Mouse (Mus musculus): ENCODE data around the gene Herc2. TPM values are rescaled to one million over a fixed set of nuclear protein-coding genes. Genes with fewer than 3 reads are reported as not detected.

Herc2 gene
- polyA plus RNA-seq, 1 experiment from 2014 or later: 21.0 TPM

DNA sequence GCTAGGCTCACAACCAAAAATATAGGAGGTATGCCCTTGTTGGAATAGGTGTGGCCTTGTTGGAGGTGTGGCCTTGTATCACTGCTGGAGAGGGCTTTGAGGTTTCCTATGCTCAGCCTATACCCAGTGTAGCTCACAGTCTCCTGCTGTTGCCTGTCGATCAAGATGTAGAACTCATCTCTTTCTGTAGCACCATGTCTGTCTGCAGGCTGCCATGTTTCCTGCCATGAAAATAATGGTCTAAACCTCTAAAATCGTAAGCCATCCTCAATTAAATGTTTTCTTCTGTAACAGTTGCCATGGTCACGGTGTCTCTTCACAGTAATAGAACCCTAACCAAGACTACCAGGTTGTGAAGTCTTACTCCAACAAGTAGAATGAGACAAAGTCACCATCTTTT is 26.4 kb upstream of the Herc2 start:
- H3K4me1 ChIP-seq: peaks cover 8% of the 10 kb centered on the region
- no peak overlapping the region for H3K27ac ChIP-seq (replicated peaks)
- 87% methylated on average over 3 of the region's 3 CpGs for WGBS
- no peaks in the 10 kb centered on the region for H3K9me3 ChIP-seq
- H3K36me3 ChIP-seq (replicated peaks): no peaks in the 10 kb centered on the region
- DNase-seq (ENCODE audit: low spot score): no peak
- H3K27me3 ChIP-seq (replicated peaks; ENCODE audit: low read depth, poor library complexity, severe bottlenecking): no peaks in the 10 kb centered on the region
- no peak overlapping the region for H3K4me3 ChIP-seq

DNA sequence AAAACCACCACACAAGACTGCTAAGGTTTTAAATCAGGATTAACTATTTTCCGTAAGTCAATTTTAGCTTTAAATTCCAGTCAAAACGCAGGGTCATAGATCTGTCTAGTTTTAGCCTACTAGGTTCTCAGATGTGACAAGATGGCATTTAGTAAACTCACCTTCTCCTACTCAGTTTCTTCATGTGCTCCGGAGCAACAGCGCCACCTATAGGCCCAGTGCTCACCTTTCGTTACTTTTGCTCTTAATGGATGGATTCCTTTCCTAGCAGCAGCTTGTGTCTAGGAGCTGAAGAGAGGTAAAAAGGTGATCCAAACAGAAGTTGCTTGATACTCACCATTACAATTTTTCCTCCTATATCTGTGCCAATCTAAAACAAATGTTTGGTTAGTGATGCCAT is 7.6 kb upstream of the Herc2 start:
- H3K27me3 ChIP-seq (replicated peaks; ENCODE audit: low read depth, poor library complexity, severe bottlenecking): no peaks in the 10 kb centered on the region
- H3K36me3 ChIP-seq (replicated peaks): no peaks in the 10 kb centered on the region
- 14% methylated on average over 5 of the region's 5 CpGs for WGBS
- no peak overlapping the region for H3K27ac ChIP-seq (replicated peaks)
- H3K4me3 ChIP-seq: no peak overlapping the region
- H3K9me3 ChIP-seq: no peaks in the 10 kb centered on the region
- peak; percentile 74 for DNase-seq (ENCODE audit: low spot score)
- no peaks in the 10 kb centered on the region for H3K4me1 ChIP-seq

DNA sequence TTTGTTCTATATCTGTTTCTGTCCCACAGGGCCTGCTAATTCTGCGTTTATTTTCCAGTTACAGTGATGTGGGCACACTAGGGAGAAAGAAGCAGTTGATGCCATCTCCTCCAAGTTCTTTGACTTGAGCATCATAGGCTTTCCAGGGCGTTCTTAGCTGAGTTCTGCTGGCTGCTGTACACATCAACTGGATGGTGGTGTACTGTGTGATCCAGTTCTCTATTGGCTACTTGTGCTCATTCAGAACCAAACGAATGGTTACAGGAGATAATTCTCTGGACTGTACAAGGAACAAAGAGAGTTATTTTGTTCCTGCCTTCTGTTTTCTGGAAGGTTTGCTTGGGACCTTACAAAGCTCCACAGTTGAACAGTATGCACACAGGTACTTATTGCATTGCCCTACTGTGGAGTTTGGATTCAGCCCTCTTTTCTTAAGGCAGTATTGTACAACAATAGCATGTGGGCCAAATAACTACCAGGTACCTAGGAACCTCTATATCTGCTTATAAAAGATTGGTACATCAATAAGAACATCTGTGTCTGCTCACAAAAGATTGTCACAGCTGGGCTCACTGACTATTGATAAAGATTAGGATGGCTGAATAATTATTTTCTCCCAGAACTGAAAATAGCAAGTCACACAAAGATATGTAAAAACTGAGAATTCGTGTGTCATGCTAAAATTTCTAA is 6.3 kb upstream of the Herc2 start:
- Histone ChIP-seq H3K27ac (replicated peaks) (no peak overlapping the region), H3K4me1 (no peaks in the 10 kb centered on the region), H3K4me3 (no peak overlapping the region), H3K27me3 (replicated peaks; ENCODE audit: low read depth, poor library complexity, severe bottlenecking) (no peaks in the 10 kb centered on the region), H3K36me3 (replicated peaks) (no peaks in the 10 kb centered on the region), H3K9me3 (no peaks in the 10 kb centered on the region)
- no peak for DNase-seq (ENCODE audit: low spot score)
- 72% methylated on average over 4 of the region's 4 CpGs for WGBS

DNA sequence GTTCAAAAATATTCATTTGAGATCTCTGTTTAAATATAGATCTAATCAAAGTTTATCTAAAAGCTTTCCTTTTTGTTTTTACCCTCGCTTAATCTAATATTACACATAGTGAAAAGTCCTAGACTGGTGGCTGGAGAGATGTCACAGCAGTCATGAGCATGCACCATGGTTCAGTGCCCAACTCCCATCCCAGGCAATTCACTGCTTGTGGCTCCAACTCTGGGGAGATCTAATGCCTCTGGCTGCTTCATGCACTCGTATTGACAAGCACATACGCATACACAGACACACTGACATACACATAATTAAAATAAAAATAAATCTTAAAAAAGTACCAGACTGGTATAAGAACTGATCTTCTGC is 5.7 kb upstream of the Herc2 start:
- H3K27ac ChIP-seq (replicated peaks): no peak overlapping the region
- 88% methylated on average over 3 of the region's 3 CpGs for WGBS

DNA sequence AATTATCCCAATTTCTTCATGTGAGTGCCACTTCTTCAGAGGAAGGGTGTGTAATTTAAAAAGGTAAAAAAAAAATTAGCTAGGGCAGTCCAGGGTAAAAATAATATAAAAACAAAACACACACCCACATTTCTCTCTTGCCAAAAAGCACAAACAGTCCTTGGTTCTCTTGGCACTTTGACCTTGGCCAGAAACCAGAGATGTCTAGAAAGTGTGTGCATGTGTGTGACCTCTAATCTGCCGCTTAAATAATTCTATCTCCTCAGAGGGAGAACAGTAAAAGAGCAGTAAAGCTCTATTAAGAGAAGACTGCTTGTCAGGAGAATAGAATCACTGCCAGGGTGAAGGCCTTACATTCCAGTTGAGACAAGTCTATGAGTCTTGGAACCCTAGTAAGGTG is 2.8 kb upstream of the Herc2 start:
- Histone ChIP-seq H3K4me3 (no peak overlapping the region), H3K9me3 (no peaks in the 10 kb centered on the region), H3K27ac (replicated peaks) (no peak overlapping the region), H3K4me1 (peaks cover 17% of the 10 kb centered on the region), H3K27me3 (replicated peaks; ENCODE audit: low read depth, poor library complexity, severe bottlenecking) (no peaks in the 10 kb centered on the region), H3K36me3 (replicated peaks) (no peaks in the 10 kb centered on the region; the same call in 1 of the 2 replicates)
- 90% methylated on average over 1 of the region's 1 CpGs for WGBS
- DNase-seq (ENCODE audit: low spot score): no peak

More for the DNA sequence above, 5.7 kb upstream of the Herc2 start:
- Histone ChIP-seq H3K4me1 (peaks cover 3% of the 10 kb centered on the region), H3K27me3 (replicated peaks; ENCODE audit: low read depth, poor library complexity, severe bottlenecking) (no peaks in the 10 kb centered on the region), H3K36me3 (replicated peaks) (no peaks in the 10 kb centered on the region), H3K9me3 (no peaks in the 10 kb centered on the region), H3K4me3 (no peak overlapping the region)
- DNase-seq (ENCODE audit: low spot score): no peak

DNA sequence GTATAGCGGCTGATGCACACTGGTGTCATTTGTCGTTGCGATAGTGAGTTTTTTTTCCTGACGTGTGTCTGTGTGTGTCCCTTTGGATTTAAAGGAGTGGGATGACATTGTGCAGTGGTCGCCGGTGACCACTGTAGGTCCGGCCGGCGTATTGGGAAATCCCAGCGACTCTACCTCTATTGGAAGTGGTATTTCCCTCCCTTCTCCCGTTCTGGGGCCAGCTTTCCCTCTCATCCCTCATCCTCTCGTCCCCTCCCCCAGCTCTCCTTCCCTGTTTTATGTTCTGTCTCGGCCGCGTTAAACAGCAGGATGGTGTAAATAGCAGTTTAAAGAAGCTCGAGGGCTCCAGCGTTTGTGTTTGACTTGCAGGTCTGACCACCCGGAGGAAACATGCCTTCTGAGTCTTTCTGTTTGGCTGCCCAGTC is 503 bp downstream of the Herc2 start:
- no peak for DNase-seq (ENCODE audit: low spot score)
- H3K36me3 ChIP-seq (replicated peaks): peaks cover 4% of the 10 kb centered on the region

DNA sequence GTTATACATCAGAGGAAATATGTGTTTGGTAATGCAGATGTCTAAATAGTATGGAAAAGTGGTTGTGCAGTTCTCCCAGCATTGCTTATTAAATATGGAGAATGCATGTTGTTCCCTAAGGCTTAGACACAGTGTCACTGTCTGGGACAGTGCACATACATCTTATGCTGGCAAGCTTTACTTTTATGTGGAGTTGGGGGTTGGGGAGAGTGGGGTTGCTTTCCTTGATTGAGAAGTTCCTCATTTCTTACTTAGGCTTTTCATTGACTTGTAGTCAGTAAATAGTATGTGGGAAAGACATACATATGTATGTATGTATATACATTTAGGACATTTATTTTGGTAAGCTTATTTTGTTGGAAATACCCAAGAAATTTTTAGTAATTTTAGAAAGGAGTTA is 3.0 kb downstream of the Herc2 start:
- Histone ChIP-seq H3K27me3 (replicated peaks; ENCODE audit: low read depth, poor library complexity, severe bottlenecking) (no peaks in the 10 kb centered on the region), H3K4me1 (peaks cover 17% of the 10 kb centered on the region), H3K36me3 (replicated peaks) (peaks cover 15% of the 10 kb centered on the region), H3K9me3 (no peaks in the 10 kb centered on the region), H3K4me3 (no peak overlapping the region), H3K27ac (replicated peaks) (no peak overlapping the region)
- DNase-seq (ENCODE audit: low spot score): no peak

More for the DNA sequence above, 503 bp downstream of the Herc2 start:
- H3K9me3 ChIP-seq: no peaks in the 10 kb centered on the region
- H3K27me3 ChIP-seq (replicated peaks; ENCODE audit: low read depth, poor library complexity, severe bottlenecking): no peaks in the 10 kb centered on the region
- H3K4me3 ChIP-seq: peak overlapping the region; percentile 81
- peak overlapping the region; percentile 88 for H3K27ac ChIP-seq (replicated peaks)
- 0% methylated on average over 18 of the region's 18 CpGs for WGBS
- peaks cover 17% of the 10 kb centered on the region for H3K4me1 ChIP-seq

DNA sequence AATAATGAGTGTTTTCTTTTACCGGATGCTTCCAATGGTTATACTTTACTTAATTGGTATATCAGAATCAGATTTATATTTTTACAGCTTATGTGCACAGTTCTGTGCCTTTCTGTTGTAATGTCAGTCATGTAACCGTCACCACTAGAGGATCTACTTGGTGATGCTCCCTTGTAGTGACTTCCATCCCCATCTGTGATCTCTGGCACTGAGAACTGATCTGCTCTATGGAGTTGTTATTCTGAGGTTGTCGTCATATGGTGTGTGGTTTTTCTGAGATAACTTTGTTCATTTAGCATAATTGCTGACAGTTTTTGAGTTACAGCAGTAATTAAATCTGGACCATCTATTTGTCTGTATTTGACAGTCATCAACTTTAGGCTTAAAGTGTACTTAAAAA is 5.3 kb downstream of the Herc2 start:
- Histone ChIP-seq H3K36me3 (replicated peaks) (peaks cover 18% of the 10 kb centered on the region), H3K4me3 (no peak overlapping the region), H3K27ac (replicated peaks) (no peak overlapping the region), H3K9me3 (no peaks in the 10 kb centered on the region), H3K27me3 (replicated peaks; ENCODE audit: low read depth, poor library complexity, severe bottlenecking) (no peaks in the 10 kb centered on the region), H3K4me1 (peaks cover 11% of the 10 kb centered on the region)
- no peak for DNase-seq (ENCODE audit: low spot score)
- WGBS: 92% methylated on average over 3 of the region's 3 CpGs

DNA sequence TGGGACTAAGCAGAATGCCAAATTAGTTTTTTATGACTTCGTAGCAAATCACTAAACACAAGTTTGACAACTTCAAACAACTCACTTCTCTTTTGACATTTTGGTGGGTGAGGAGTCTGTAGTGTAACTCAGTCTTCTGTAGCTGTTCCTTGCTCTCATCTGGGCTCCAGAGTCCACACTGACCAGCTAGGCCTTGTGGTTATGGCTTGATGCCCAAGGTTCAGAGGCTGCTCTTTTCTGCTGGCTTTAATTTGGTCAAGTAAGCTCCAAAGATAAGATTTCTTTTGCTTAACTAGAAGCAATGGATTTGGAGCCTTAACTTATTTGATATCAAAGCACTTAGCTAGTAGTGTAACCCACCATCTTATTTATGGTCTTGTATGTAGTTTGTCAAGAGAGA is 14.9 kb downstream of the Herc2 start:
- 92% methylated on average over 1 of the region's 1 CpGs for WGBS
- Histone ChIP-seq H3K9me3 (no peaks in the 10 kb centered on the region), H3K27me3 (replicated peaks; ENCODE audit: low read depth, poor library complexity, severe bottlenecking) (no peaks in the 10 kb centered on the region), H3K27ac (replicated peaks) (no peak overlapping the region), H3K4me1 (no peaks in the 10 kb centered on the region), H3K4me3 (no peak overlapping the region), H3K36me3 (replicated peaks) (peaks cover 25% of the 10 kb centered on the region)
- DNase-seq (ENCODE audit: low spot score): no peak

DNA sequence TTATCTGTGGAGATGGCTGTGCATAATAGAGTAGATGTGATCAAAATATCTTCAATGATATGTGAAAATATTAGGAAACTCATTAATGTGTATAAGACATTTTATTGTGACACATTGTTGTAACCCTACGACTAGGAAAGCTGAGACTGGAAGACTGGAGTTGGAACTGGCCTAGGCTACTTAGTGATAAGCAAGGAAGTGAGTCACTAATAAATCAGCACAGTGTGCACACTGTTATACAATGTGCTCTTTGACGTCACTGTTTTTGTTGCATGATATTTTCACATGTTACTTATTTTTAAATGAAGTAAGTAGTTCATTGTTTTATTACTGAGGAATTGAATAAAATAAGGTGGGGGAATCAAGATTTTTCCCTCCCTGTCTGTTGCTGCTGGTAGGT is 16.1 kb downstream of the Herc2 start:
- no peaks in the 10 kb centered on the region for H3K4me1 ChIP-seq
- peaks cover 20% of the 10 kb centered on the region for H3K36me3 ChIP-seq (replicated peaks)
- H3K27me3 ChIP-seq (replicated peaks; ENCODE audit: low read depth, poor library complexity, severe bottlenecking): no peaks in the 10 kb centered on the region
- H3K27ac ChIP-seq (replicated peaks): no peak overlapping the region
- DNase-seq (ENCODE audit: low spot score): no peak
- H3K4me3 ChIP-seq: no peak overlapping the region
- no peaks in the 10 kb centered on the region for H3K9me3 ChIP-seq
- 91% methylated on average over 2 of the region's 2 CpGs for WGBS

DNA sequence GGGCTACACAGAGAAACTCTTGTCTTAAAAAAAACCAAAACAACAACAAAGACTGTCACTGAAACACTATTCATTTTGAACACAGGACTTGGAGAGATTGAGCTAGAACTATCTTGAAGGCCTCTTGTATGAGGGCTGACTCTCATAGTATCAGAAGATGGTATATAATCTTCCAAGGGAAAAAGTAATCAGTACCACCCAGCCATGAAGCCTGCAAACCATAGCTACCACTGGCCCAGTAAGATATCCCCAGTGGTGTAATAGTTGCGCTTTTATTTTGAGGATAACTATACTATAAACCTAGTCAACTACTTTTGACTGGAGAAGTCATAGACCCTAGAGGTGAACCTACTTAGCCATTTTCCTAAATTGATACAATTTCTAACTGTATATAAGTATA is 16.6 kb downstream of the Herc2 start:
- Histone ChIP-seq H3K36me3 (replicated peaks) (peaks cover 15% of the 10 kb centered on the region), H3K4me3 (no peak overlapping the region), H3K4me1 (no peaks in the 10 kb centered on the region), H3K27ac (replicated peaks) (no peak overlapping the region), H3K27me3 (replicated peaks; ENCODE audit: low read depth, poor library complexity, severe bottlenecking) (no peaks in the 10 kb centered on the region), H3K9me3 (no peaks in the 10 kb centered on the region)
- no peak for DNase-seq (ENCODE audit: low spot score)
- WGBS: 98% methylated on average over 1 of the region's 1 CpGs

DNA sequence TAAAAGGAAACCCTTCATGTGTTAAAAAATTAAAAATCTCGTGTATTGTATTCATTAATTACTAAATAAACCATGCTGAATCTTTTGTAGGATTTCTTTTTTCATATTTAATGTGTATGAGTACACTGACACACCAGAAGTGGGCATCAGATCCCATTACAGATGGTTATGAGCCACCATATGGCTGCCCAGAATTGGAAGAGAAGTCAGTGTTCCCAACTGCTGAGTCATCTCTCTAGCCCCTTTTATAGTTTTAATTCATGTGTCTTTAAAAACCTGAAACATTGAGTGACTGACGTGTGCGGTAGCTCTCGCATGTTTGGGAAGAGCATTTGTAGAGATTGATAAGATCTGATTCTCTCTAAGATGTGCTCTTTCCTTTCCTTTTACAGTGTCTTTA is 21.7 kb downstream of the Herc2 start:
- WGBS: 86% methylated on average over 4 of the region's 4 CpGs
- Histone ChIP-seq H3K27me3 (replicated peaks; ENCODE audit: low read depth, poor library complexity, severe bottlenecking) (no peaks in the 10 kb centered on the region), H3K4me3 (no peak overlapping the region), H3K4me1 (no peaks in the 10 kb centered on the region), H3K9me3 (no peaks in the 10 kb centered on the region), H3K36me3 (replicated peaks) (peaks cover 19% of the 10 kb centered on the region), H3K27ac (replicated peaks) (no peak overlapping the region)
- no peak for DNase-seq (ENCODE audit: low spot score)

DNA sequence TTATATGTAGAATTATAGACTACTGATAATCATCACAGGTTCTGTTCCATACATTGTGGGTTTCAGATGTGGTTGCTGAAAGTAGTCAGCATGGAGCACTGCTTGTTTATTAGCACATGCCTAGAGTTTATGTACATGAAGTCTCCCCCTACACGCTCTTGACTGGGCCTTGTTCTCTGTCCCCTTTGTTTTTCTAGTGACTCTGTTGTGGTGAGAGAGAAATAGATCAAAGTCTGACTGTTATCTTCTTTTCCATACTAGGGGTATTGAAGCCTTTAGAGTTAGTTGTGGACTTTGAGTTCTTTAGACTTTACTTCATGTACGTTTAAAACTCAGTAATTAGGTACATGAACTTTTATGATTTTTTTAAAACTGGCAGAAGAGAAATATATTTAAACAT is 33.0 kb downstream of the Herc2 start:
- no peaks in the 10 kb centered on the region for H3K9me3 ChIP-seq
- peaks cover 31% of the 10 kb centered on the region for H3K36me3 ChIP-seq (replicated peaks)
- no peak for DNase-seq (ENCODE audit: low spot score)
- no peak overlapping the region for H3K4me3 ChIP-seq
- no peak overlapping the region for H3K27ac ChIP-seq (replicated peaks)
- no peaks in the 10 kb centered on the region for H3K27me3 ChIP-seq (replicated peaks; ENCODE audit: low read depth, poor library complexity, severe bottlenecking)
- 87% methylated on average over 2 of the region's 2 CpGs for WGBS
- no peaks in the 10 kb centered on the region for H3K4me1 ChIP-seq

Measured in embryonic facial prominence, embryonic 10.5 days (tissue).